Mouse (Mus musculus) erythroblast, embryonic 14.5 days (primary cell): ENCODE data around the gene Cartpt.

Source experiments
- GATA1 ChIP-seq: IDR thresholded peaks from 2 replicates; pipeline ENCODE4 v1.6.1; 2012; ENCODE audit warnings: low read length, inconsistent platforms, mixed read lengths
- TAL1 ChIP-seq: IDR thresholded peaks from 3 replicates; pipeline ENCODE4 v1.6.1; 2012; ENCODE audit warnings: low read length, inconsistent platforms, mixed read lengths

DNA sequence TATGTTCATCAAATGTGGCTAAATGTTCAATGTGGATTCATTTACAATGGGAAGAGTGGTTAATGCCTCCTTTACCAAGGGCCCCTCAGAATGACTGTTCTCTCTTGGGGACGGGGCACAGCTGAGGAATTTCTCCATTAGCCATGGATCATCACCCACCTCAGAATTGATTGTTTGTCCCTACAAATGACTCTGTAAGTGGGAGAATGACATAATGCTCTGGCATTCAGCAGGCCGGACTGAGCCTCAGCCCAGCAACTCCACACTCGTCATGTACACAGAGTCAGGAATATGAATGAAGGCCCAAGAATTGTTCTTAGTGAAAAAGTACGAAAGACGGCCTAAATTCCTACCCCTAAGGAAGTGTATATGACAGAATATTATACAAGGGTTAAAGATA is 25.4 kb upstream of the Cartpt start:
- no peak for TF ChIP-seq GATA1
- no peak for TF ChIP-seq TAL1
